Mouse (Mus musculus): Measurements from ENCODE around the gene Adarb2.
"Not testable (repeated sequence)": the region's sequence is repeated elsewhere in the genome, so short reads cannot be mapped to it uniquely, and the experiment has no call there.

- TF ChIP-seq POLR2A (IDR thresholded peaks at IDR 0.05; ENCODE audit: extremely low read depth, insufficient read depth, low read length); CTCF (IDR thresholded peaks at IDR 0.05; ENCODE audit: low read depth, low read length): not testable (repeated sequence)
These were observed 406.3 kb downstream of the Adarb2 start for GRCm38 (mm10) chr13:8608918-8609317.
